Mouse (Mus musculus): ENCODE results near the gene Snai1.

- TF ChIP-seq POLR2A (IDR thresholded peaks at IDR 0.05; ENCODE audit: insufficient read depth, low read depth, low read length): peak; percentile 38; the same call in 1 of the 2 replicates
- peak; percentile 46 for TF ChIP-seq CTCF (IDR thresholded peaks at IDR 0.05)
- 0 out of 2 replicates have a peak, but pooled peaks have one; percentile 51 for TF ChIP-seq EP300 (IDR thresholded peaks at IDR 0.05; ENCODE audit: insufficient read depth, low read depth, low read length)
These were observed 27.7 kb downstream of the Snai1 start for GRCm38 (mm10) chr2:167565682-167566081.

All from heart, adult 2 months (tissue).